Mouse (Mus musculus) cerebellum, adult 18-20 months (tissue): ENCODE results near the gene Trim60.

Experiments
- DNase-seq, 2 experiments: peaks; one replicate each; pipeline ENCODE4 v3.0.0; 2021

The Trim60 gene

GRCm38 (mm10) chr8:64983150-64983897 lies 35.1 kb downstream of the Trim60 start:
- peak; percentile 4 to 12 for DNase-seq

DNA sequence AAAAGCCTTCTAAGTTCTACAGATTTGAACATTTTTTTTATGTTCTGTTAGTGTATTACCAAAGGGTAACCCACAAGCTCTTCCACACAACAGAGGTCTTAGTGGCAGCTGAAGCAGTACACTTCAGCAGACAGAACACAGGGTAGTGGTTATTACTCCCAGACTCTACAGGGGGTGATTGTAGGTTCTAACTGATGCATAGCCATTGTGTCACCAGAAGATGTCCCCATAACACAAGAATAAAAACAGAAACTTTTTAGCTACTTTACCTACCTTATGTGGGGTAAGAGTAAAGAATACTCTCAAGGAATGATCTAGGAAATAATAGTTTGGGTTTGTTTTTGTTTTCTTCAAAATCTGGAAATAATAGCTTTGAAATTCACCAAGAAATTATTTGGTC lies 55.5 kb downstream of the Trim60 start:
- DNase-seq: no peak

GRCm38 (mm10) chr8:64959025-64959424 lies 59.4 kb downstream of the Trim60 start:
- no peak for DNase-seq

DNA sequence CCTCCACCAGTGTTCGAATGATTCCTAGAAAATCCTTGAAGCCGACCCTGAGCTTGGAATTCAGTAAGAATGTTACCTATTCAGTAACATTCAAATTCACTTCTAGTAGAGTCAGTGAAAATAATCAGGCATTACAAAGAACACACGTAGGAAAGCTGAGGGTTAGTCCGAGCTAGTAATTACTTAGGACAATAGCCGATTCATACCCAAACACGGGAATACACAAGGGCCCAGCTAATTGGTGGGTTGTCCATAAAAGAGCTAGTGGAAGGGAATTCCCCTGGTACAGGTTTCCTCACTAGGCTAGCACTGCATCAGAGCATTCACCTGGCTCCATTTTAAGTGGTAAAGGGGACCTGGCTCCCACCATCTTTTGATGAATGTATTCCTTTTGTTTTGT lies 66.3 kb downstream of the Trim60 start:
- no peak for DNase-seq
